Comparison of ENCODE assay signal across 21 mouse cellular contexts in genomic region chr4:151474895-151475470, GRCm38 (mm10).
DNase-seq lines count a peak whose midpoint lies in the region; ATAC-seq lines count a peak whose summit lies in the region.
"Had no signal": no experiment of that assay in that cellular context is flagged by ENCODE, and none has a peak within 500 bp of the region (broad histone marks: within the 10 kb centered on the region; RNA-seq: fewer than 3 reads in every experiment).

No protein-coding gene starts in this region.

- peaks cover 39% of the 10 kb centered on the region for H3K4me1 ChIP-seq in hindbrain, embryonic 13.5 days (replicated peaks)
- peaks cover 7% of the 10 kb centered on the region; the same call in 1 of the 2 replicates for H3K4me1 ChIP-seq in hindbrain, embryonic 16.5 days (ENCODE audit: control insufficient read depth, insufficient read depth, low read depth, low read length)
- peaks cover 15% of the 10 kb centered on the region; the same call in 1 of the 2 replicates for H3K4me1 ChIP-seq in kidney, embryonic 16.5 days (ENCODE audit: insufficient read depth, low read length)
- H3K4me1 ChIP-seq in neural tube, embryonic 13.5 days (replicated peaks): peaks cover 40% of the 10 kb centered on the region
- peaks cover 31% of the 10 kb centered on the region for H3K4me1 ChIP-seq in neural tube, embryonic 15.5 days
- H3K4me1 ChIP-seq: embryonic facial prominence, embryonic 15.5 days; heart, embryonic 12.5 days had no signal

- H3K4me2 ChIP-seq in hindbrain, embryonic 13.5 days: no peak overlapping the region
- H3K4me2 ChIP-seq in hindbrain, embryonic 16.5 days (ENCODE audit: low read length): no peak overlapping the region
- no peak overlapping the region for H3K4me2 ChIP-seq in kidney, embryonic 16.5 days (replicated peaks; ENCODE audit: low read depth, low read length)
- no peak overlapping the region for H3K4me2 ChIP-seq in neural tube, embryonic 13.5 days
- H3K4me2 ChIP-seq in neural tube, embryonic 15.5 days: no peak overlapping the region
- H3K4me2 ChIP-seq: embryonic facial prominence, embryonic 15.5 days; heart, embryonic 12.5 days had no signal

- no peak for ATAC-seq in hindbrain, embryonic 13.5 days (ENCODE audit: low FRiP score)
- ATAC-seq in hindbrain, embryonic 16.5 days: no peak
- ATAC-seq in kidney, embryonic 16.5 days (ENCODE audit: low FRiP score, low TSS enrichment): peak; percentile 81
- ATAC-seq in neural tube, embryonic 13.5 days (ENCODE audit: low read depth): no peak
- no peak for ATAC-seq in neural tube, embryonic 15.5 days (ENCODE audit: low FRiP score)
- ATAC-seq: forebrain, embryonic 14.5 days had no signal

- H3K9ac ChIP-seq in hindbrain, embryonic 13.5 days: no peak overlapping the region
- H3K9ac ChIP-seq in hindbrain, embryonic 16.5 days (ENCODE audit: low read depth, low read length): no peak overlapping the region
- H3K9ac ChIP-seq in kidney, embryonic 16.5 days (replicated peaks; ENCODE audit: low read length): no peak overlapping the region
- no peak overlapping the region for H3K9ac ChIP-seq in neural tube, embryonic 13.5 days
- H3K9ac ChIP-seq in neural tube, embryonic 15.5 days (replicated peaks): no peak overlapping the region
- H3K9ac ChIP-seq: embryonic facial prominence, embryonic 15.5 days; heart, embryonic 12.5 days had no signal

- no peak overlapping the region for H3K4me3 ChIP-seq in hindbrain, embryonic 13.5 days
- no peak overlapping the region for H3K4me3 ChIP-seq in hindbrain, embryonic 16.5 days (ENCODE audit: low read length)
- H3K4me3 ChIP-seq in kidney, embryonic 16.5 days (ENCODE audit: low read length): no peak overlapping the region
- H3K4me3 ChIP-seq in neural tube, embryonic 13.5 days: no peak overlapping the region
- no peak overlapping the region for H3K4me3 ChIP-seq in neural tube, embryonic 15.5 days (replicated peaks)
- H3K4me3 ChIP-seq: embryonic facial prominence, embryonic 15.5 days; erythroblast, embryonic 14.5 days; forebrain, embryonic 10.5 days; gastrocnemius, adult 2 months; heart, embryonic 12.5 days had no signal

- DNase-seq in kidney, postnatal 25 days: no peak
- DNase-seq in neural tube, embryonic 10.5 days (ENCODE audit: extremely low spot score, low spot score): no peak
- DNase-seq in testis, postnatal 14 days (ENCODE audit: low spot score): no peak
- DNase-seq: adrenal gland, adult 2 months; adrenal gland, postnatal 25 days; cerebellum, adult 18-20 months; cerebellum, adult 9-11 months; cerebellum, postnatal 36 days; gastrocnemius, adult 2 months; gastrocnemius, postnatal 25 days; heart, postnatal 36 days had no signal

- no peaks in the 10 kb centered on the region for H3K9me3 ChIP-seq in hindbrain, embryonic 13.5 days
- peaks cover 5% of the 10 kb centered on the region; the same call in 1 of the 2 replicates for H3K9me3 ChIP-seq in hindbrain, embryonic 16.5 days (ENCODE audit: control insufficient read depth, low read length)
- H3K9me3 ChIP-seq in kidney, embryonic 16.5 days (ENCODE audit: low read length): 0 out of 2 replicates have a peak, but pooled peaks cover 4% of the 10 kb centered on the region
- 0 out of 2 replicates have a peak, but pooled peaks cover 3% of the 10 kb centered on the region for H3K9me3 ChIP-seq in neural tube, embryonic 13.5 days
- H3K9me3 ChIP-seq in neural tube, embryonic 15.5 days (replicated peaks): no peaks in the 10 kb centered on the region
- H3K9me3 ChIP-seq: embryonic facial prominence, embryonic 15.5 days had no signal

- H3K27ac ChIP-seq in hindbrain, embryonic 13.5 days: peak overlapping the region; percentile 76; the same call in 1 of the 2 replicates
- H3K27ac ChIP-seq in hindbrain, embryonic 16.5 days (ENCODE audit: low read depth, low read length): no peak overlapping the region
- no peak overlapping the region for H3K27ac ChIP-seq in kidney, embryonic 16.5 days (ENCODE audit: low read length)
- peak overlapping the region; percentile 55 for H3K27ac ChIP-seq in neural tube, embryonic 13.5 days (replicated peaks)
- H3K27ac ChIP-seq in neural tube, embryonic 15.5 days (replicated peaks): peak overlapping the region; percentile 38
- H3K27ac ChIP-seq: embryonic facial prominence, embryonic 15.5 days; forebrain, embryonic 10.5 days; gastrocnemius, adult 2 months had no signal

- H3K36me3 ChIP-seq in hindbrain, embryonic 13.5 days: no peaks in the 10 kb centered on the region
- H3K36me3 ChIP-seq in hindbrain, embryonic 16.5 days (ENCODE audit: control insufficient read depth, insufficient read depth, low read length): no peaks in the 10 kb centered on the region
- no peaks in the 10 kb centered on the region for H3K36me3 ChIP-seq in kidney, embryonic 16.5 days (ENCODE audit: insufficient read depth, low read length)
- H3K36me3 ChIP-seq in neural tube, embryonic 13.5 days: no peaks in the 10 kb centered on the region
- no peaks in the 10 kb centered on the region for H3K36me3 ChIP-seq in neural tube, embryonic 15.5 days
- H3K36me3 ChIP-seq: embryonic facial prominence, embryonic 15.5 days; forebrain, embryonic 10.5 days; heart, embryonic 12.5 days had no signal

- H3K27me3 ChIP-seq in hindbrain, embryonic 13.5 days: peaks cover 9% of the 10 kb centered on the region; the same call in 1 of the 2 replicates
- H3K27me3 ChIP-seq in hindbrain, embryonic 16.5 days (replicated peaks; ENCODE audit: control insufficient read depth, insufficient read depth, low read length): peaks cover 2% of the 10 kb centered on the region; the same call in 1 of the 2 replicates
- no peaks in the 10 kb centered on the region for H3K27me3 ChIP-seq in kidney, embryonic 16.5 days (ENCODE audit: insufficient read depth, low read length)
- no peaks in the 10 kb centered on the region for H3K27me3 ChIP-seq in neural tube, embryonic 13.5 days
- H3K27me3 ChIP-seq in neural tube, embryonic 15.5 days (replicated peaks): no peaks in the 10 kb centered on the region

- WGBS in hindbrain, embryonic 13.5 days: 35% methylated on average over 16 of the region's 16 CpGs
- 38% methylated on average over 16 of the region's 16 CpGs for WGBS in hindbrain, embryonic 16.5 days
- 31% methylated on average over 16 of the region's 16 CpGs for WGBS in kidney, embryonic 16.5 days
- WGBS in neural tube, embryonic 13.5 days: 42% methylated on average over 16 of the region's 16 CpGs
- 47% methylated on average over 16 of the region's 16 CpGs for WGBS in neural tube, embryonic 15.5 days

Comparison
In these comparisons a context has a peak if more than half of its experiments do, and no peak if none do; other contexts are left out.
1. H3K27ac ChIP-seq: peak in hindbrain, embryonic 13.5 days (single experiment), neural tube, embryonic 13.5 days (single experiment) and neural tube, embryonic 15.5 days (single experiment); none in hindbrain, embryonic 16.5 days (single experiment) and kidney, embryonic 16.5 days (single experiment).